ENCODE assay signal across 16 mouse cellular contexts in genomic region chr6:145654062-145654836, GRCm38 (mm10). TPM values are rescaled to one million over a fixed set of nuclear protein-coding genes. Genes with fewer than 3 reads are reported as not detected.
DNase-seq lines count a peak whose midpoint lies in the region; ATAC-seq and TF ChIP-seq lines count a peak whose summit lies in the region.
"Had no signal": no experiment of that assay in that cellular context is flagged by ENCODE, and none has a peak within 500 bp of the region (broad histone marks: within the 10 kb centered on the region; RNA-seq: fewer than 3 reads in every experiment).

No protein-coding gene starts in this region.

- H3K27me3 ChIP-seq in C2C12 (ENCODE audit: control insufficient read depth, insufficient read depth, insufficient read length), result no peaks in the 10 kb centered on the region
- no peaks in the 10 kb centered on the region for H3K27me3 ChIP-seq in thymus, adult 2 months (ENCODE audit: control insufficient read depth, insufficient read depth, low read length)
- H3K27me3 ChIP-seq: embryonic facial prominence, embryonic 15.5 days had no signal

- no peaks in the 10 kb centered on the region for H3K79me2 ChIP-seq in C2C12 (ENCODE audit: control insufficient read depth, insufficient read depth)

- H3K4me3 ChIP-seq in C2C12 (ENCODE audit: insufficient read depth, poor library complexity, severe bottlenecking), result no peak overlapping the region
- no peak overlapping the region for H3K4me3 ChIP-seq in thymus, adult 2 months (ENCODE audit: control insufficient read depth, insufficient read depth, low read length)
- H3K4me3 ChIP-seq: embryonic facial prominence, embryonic 15.5 days; left cerebral cortex, adult 2 months had no signal

- H3K79me3 ChIP-seq in C2C12 (ENCODE audit: low read depth), result no peaks in the 10 kb centered on the region

- H3ac ChIP-seq in C2C12 (ENCODE audit: control insufficient read depth, insufficient read length, low read depth), result no peak overlapping the region

- TF ChIP-seq POLR2A in thymus, adult 2 months (IDR thresholded peaks at IDR 0.05; ENCODE audit: control insufficient read depth, extremely low read depth, insufficient read depth, low read length, poor library complexity), result no peak

- H3K4me1 ChIP-seq in thymus, adult 2 months (replicated peaks; ENCODE audit: control insufficient read depth, insufficient read depth, low read length), result no peaks in the 10 kb centered on the region
- H3K4me1 ChIP-seq: embryonic facial prominence, embryonic 15.5 days had no signal

- WGBS in thymus, adult 2 months, result 78% methylated on average over 8 of the region's 8 CpGs

- H3K36me3 ChIP-seq in C2C12 (ENCODE audit: control insufficient read depth, insufficient read depth), result no peaks in the 10 kb centered on the region
- no peaks in the 10 kb centered on the region for H3K36me3 ChIP-seq in thymus, adult 2 months (ENCODE audit: control insufficient read depth, insufficient read depth, low read length)
- H3K36me3 ChIP-seq: embryonic facial prominence, embryonic 15.5 days had no signal

- no peak overlapping the region for H3K27ac ChIP-seq in thymus, adult 2 months (ENCODE audit: control insufficient read depth, insufficient read depth, low read length)
- H3K27ac ChIP-seq: embryonic facial prominence, embryonic 15.5 days; left cerebral cortex, adult 2 months had no signal

- TF ChIP-seq CTCF in C2C12 (IDR thresholded peaks at IDR 0.05; ENCODE audit: control insufficient read depth, insufficient read depth, insufficient read length), result no peak
- TF ChIP-seq CTCF in thymus, adult 2 months (IDR thresholded peaks at IDR 0.05; ENCODE audit: borderline replicate concordance, control insufficient read depth, extremely low read depth, insufficient read depth, low read length, poor library complexity), result no peak

- DNase-seq in left cerebral cortex, postnatal 14 days (ENCODE audit: low spot score in 2 of 2), result peak; percentile 6 to 12
- DNase-seq in left cerebral cortex, adult 18-20 months (ENCODE audit: low spot score in 2 of 2), result no peak
- DNase-seq in ZHBTc4 (ENCODE audit: low read depth, low spot score), result peak; percentile 24
- DNase-seq in mesoderm, embryonic 11.5 days (ENCODE audit: low read depth, low spot score), result peak; percentile 44
- DNase-seq in thymus, adult 2 months, result no peak
- DNase-seq: heart, adult 18-20 months; kidney, postnatal 25 days; lung, adult 18-20 months; spleen, adult 18-20 months had no signal

- no peak for ATAC-seq in CD4-positive, CD25-positive, alpha-beta regulatory T cell, adult 4 months
- ATAC-seq: activated CD4-positive, CD25-positive, alpha-beta regulatory T cell, adult 4 months had no signal

- intact Hi-C loops in left cerebral cortex, postnatal 14 days (cut with DNase I), result no loop called here

TF ChIP-seq in C2C12, 6 proteins besides CTCF, POLR2A, EP300 and RAD21:
- no peak for TF ChIP-seq MYOD1 (IDR thresholded peaks at IDR 0.05; ENCODE audit: control insufficient read depth, insufficient read length, low read depth)
- no peak for TF ChIP-seq MAX (IDR thresholded peaks at IDR 0.05)
- no peak for TF ChIP-seq FOSL1 (IDR thresholded peaks at IDR 0.05; ENCODE audit: insufficient read depth, low read length, poor library complexity, severe bottlenecking)
- no peak for TF ChIP-seq MYOG (IDR thresholded peaks at IDR 0.05; ENCODE audit: control insufficient read depth, extremely low read depth, insufficient read length)
- TF ChIP-seq CEBPB (IDR thresholded peaks at IDR 0.05; ENCODE audit: low read depth), result no peak
- peak; percentile 68 for TF ChIP-seq USF1 (IDR thresholded peaks at IDR 0.05; ENCODE audit: low read depth)

RNA-seq across cellular contexts. Expression of gene Tuba3b, which starts 38.7 kb away (rescaled TPM):
- not detected for total RNA-seq in left cerebral cortex, postnatal 14 days (2021)
- total RNA-seq in left cerebral cortex, adult 18-20 months (2021), result not detected
- polyA plus RNA-seq in C2C12 (2012; fragmentation: generic; extraction: Trizol), result 0.06 TPM
- not detected for polyA plus RNA-seq in CD4-positive, CD25-positive, alpha-beta regulatory T cell, adult 4 months (2017; shearing (Covaris generic))
- polyA plus RNA-seq in thymus, adult 2 months (2012; rRNA removed), result 0.15 and 0.61 TPM in 2 replicates
- total RNA-seq: left cerebral cortex, adult 2 months had no signal
- polyA plus RNA-seq: activated CD4-positive, CD25-positive, alpha-beta regulatory T cell, adult 4 months; embryonic facial prominence, embryonic 15.5 days; limb, embryonic 14.5 days had no signal

RNA-seq across cellular contexts. Expression of gene Lmntd1, which starts 40.1 kb away (rescaled TPM):
- 1 to 10 TPM; 2.2 to 2.4 TPM for total RNA-seq in left cerebral cortex, postnatal 14 days (2021)
- 1 to 10 TPM; 1.8 to 2.1 TPM for total RNA-seq in left cerebral cortex, adult 18-20 months (2021)
- not detected for polyA plus RNA-seq in C2C12 (2012; fragmentation: generic; extraction: Trizol)
- not detected for polyA plus RNA-seq in CD4-positive, CD25-positive, alpha-beta regulatory T cell, adult 4 months (2017; shearing (Covaris generic))
- 0.32 and 0.38 TPM in 2 replicates for polyA plus RNA-seq in thymus, adult 2 months (2012; rRNA removed)
- total RNA-seq: MEL had no signal

Comparison
In these comparisons a context has a peak if more than half of its experiments do, and no peak if none do; other contexts are left out.
1. DNase-seq: peak in left cerebral cortex, postnatal 14 days (2 of 2), ZHBTc4 (single experiment) and mesoderm, embryonic 11.5 days (single experiment); none in left cerebral cortex, adult 18-20 months (0 of 2) and thymus, adult 2 months (single experiment).